Mouse (Mus musculus) spleen, adult 2 months (tissue): Measurements from ENCODE around the gene Armc12.

Experiments used
- CTCF ChIP-seq: fragments of 200-500 bp; IDR thresholded peaks from 2 replicates; pipeline ENCODE4 v1.5.1; 2011; ENCODE audit warnings: mild to moderate bottlenecking, inconsistent platforms; ENCODE audit not compliant: insufficient read depth, insufficient read length, insufficient replicate concordance; ENCODE audit errors: extremely low read depth
- POLR2A ChIP-seq: fragments of 200-500 bp; IDR thresholded peaks from 2 replicates; pipeline ENCODE4 v1.6.1; 2011; ENCODE audit warnings: low read depth, low read length, inconsistent platforms

GRCm38 (mm10) chr17:28513844-28514243 lies 16.8 kb upstream of the Armc12 start:
- TF ChIP-seq POLR2A = no peak; the same call in 1 of the 2 replicates
- TF ChIP-seq CTCF = no peak
